Mouse (Mus musculus) stomach, postnatal 0 days (tissue): ENCODE measurements at regions not wholly inside any gene's neighbourhood (a gene's known extent, or its start where the extent isn't known, plus 50 kb on each side); places are given as distances from the start of the nearest gene placed in this dataset.

Experiments
- CTCF ChIP-seq: IDR thresholded peaks from 2 replicates; pipeline ENCODE4 v1.5.1; 2016; ENCODE audit warnings: antibody characterized with exemption, low read depth, mild to moderate bottlenecking, moderate library complexity
- EP300 ChIP-seq: optimal IDR thresholded peaks from 2 replicates; pipeline ENCODE3; 2016; ENCODE audit warnings: antibody characterized with exemption

DNA sequence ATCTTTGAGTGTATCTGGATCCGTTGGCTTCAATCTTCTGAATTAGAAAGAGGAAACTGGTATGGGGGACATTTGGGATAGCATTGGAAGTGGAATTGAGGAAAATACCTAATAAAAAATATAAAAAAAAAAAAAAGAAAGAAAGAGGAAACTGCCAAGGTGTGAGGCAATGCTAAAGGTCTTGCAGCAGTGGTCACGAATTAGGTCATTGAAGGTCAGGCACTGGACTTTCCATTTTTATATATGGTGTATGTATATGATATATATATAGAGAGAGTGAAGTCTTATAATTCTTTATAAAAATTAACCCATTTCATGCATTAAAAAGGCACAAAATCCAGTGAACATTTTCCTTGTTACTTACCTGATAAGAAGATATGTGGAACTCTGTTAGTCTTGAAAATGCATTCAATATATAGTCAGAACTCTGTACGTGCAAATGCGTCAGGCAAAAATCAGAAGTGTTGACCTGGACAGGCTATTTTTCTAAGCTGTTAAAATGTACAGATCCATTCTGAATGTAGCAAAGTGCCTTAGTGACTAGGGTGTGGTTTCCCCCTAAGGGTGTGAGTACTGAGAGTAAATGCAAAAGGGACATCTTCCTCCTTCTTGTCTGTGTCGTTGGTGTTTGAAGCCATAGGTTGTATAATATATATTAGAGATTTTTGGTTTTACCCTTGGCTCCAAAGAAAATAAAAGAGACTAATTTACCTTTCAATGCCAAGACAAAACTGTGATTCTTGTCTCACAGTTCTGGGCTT is 181.0 kb downstream of the Ube2e3 start:
- no peak for TF ChIP-seq CTCF
- no peak for TF ChIP-seq EP300
